Mouse (Mus musculus) gastrocnemius, adult 18-20 months (tissue): ENCODE data around the gene Dpp7. TPM values are rescaled to one million over a fixed set of nuclear protein-coding genes. Genes with fewer than 3 reads are reported as not detected.

ENCODE experiments used
- DNase-seq: peaks from one replicate; pipeline ENCODE4 v3.0.0; 2021; ENCODE audit warnings: low spot score
- total RNA-seq, 2 experiments: library from RNA; stranded (reverse); gene quantifications; 2 replicates each; pipeline ENCODE4 v1.2.3; 2021

The Dpp7 gene
- total RNA-seq, 2 experiments from 2014 or later = 15.2 to 17.9 TPM

GRCm38 (mm10) chr2:25311491-25311891, 44.7 kb downstream of the Dpp7 start:
- no peak for DNase-seq

GRCm38 (mm10) chr2:25310969-25311368, 45.2 kb downstream of the Dpp7 start:
- DNase-seq = no peak

GRCm38 (mm10) chr2:25310180-25310579, 46.0 kb downstream of the Dpp7 start:
- no peak for DNase-seq

DNA sequence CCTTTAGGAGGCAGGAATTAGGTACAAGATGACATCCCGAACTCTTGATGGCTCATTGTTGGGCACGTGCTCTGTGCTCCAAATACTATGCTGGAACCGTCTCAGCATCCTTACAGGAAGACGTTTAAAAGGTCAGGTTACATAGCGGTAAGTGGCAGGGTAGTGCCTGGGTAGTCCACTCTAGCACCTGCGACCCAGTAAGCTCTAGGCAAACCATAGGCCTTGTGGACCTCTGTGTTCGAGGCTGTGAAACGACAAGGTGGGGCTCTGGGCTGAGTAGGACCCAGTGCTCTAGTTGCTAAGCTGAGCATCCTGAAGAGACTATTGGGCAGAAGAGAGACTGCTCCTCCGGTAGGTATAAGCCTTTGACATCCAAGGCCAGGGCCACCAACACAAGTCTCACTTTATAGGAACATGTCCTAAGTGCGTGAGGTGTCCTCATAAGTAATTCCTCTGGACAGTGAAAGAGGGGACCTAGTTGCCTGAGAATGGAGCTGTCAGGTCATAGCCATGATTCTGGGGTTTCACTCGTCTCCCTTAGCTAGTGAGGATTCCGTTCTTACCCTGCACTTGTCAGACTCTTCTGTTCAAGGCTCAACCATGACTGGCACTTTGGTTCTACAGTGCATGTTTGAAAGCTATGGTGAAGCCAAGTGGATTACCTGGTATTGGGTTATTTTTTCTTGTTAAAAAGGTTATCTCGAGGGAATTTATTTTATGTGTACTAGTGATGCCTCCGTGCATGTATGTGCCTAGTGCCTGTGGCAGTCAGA, 50.4 kb downstream of the Dpp7 start:
- no peak for DNase-seq

DNA sequence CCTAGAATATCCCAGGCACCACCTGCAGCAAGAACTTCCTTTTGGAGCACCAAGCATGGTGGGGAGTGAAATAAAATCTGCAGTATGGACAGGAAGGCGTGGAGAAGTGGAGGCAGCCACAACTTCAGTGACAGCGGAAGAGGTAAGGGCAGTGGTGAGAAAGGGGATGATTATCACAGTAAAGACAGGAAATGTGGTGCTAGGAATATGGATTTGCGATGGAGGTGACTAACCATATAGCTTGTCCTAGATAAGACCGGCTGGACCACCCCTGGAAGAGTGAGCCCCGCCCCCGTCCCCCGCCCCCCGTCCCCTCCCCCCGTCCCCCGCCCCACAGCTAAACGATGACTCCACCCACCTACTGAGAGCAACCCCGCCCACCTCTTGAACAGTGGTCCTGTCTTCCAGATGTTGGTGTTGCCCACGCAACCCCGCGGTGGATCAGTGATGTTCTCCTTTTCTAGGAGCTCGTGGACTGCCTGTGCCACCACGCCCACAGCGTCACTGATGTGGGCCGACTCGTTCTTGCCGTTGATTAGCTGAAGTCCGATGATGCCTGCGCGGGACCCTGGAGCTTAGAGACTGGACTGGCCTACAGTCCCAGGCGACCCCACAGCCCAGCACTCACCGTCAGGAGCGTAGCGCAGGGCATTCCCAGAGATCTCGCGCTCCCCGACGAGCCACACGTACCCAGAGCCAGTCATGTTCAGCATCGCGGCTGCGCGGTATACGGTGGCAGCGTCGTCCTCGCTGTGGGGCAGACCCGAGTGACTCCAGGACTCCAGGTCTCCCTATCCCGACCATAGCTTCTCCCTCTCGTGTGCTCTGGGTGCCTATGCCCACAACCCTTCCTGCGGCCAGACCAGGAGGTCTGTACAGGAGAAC, 51.3 kb downstream of the Dpp7 start:
- DNase-seq = no peak

DNA sequence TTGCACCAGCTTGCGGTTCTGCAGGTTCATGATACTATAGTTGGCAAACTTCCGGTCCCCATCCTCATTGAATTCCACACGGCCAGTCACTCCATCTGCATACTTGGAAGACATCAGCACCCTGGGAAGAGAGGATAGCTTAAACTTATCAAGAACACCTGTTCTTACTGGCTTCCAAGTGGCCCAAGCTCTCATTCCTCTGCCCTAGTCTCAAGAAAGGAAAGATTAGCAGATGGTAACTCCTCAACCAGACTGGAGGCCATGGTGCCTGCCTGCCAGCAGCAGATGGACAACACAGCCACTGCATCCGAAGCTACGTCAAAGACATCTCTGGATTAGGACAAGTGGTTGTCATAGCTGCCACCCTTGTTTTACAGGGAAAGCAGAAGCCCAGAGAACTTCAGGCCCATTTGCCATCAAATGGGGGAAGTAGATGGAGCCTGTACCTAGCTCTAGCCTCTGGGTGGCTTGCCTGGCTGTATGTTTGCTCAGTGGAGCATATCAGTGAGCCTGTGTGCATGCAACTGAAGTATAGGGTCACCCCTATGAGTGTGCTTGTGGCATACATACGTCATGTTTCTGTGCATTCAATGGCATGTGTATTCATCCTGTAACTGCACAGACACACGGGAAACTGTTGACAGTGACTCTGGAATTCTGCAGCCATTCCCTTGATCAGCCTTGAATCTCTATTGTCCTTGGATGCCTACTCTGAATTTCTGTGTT, 52.1 kb downstream of the Dpp7 start:
- no peak for DNase-seq

- no peak for DNase-seq
Observed at GRCm38 (mm10) chr2:25303452-25303851, 52.7 kb downstream of the Dpp7 start.

Other genes with a start within 250 kb of the Dpp7 start
- 1 to 10 TPM; 3.4 to 8.6 TPM for gene Nrarp, start 175.6 kb downstream of the Dpp7 start, total RNA-seq
- gene Tor4a, start 159.5 kb downstream of the Dpp7 start, total RNA-seq = 1 to 10 TPM in 1 of 2 experiments, under 1 TPM in 1; 0.84 to 1.2 TPM
- gene Nelfb, start 144.9 kb downstream of the Dpp7 start, total RNA-seq = 10 to 100 TPM; 18.8 to 21.3 TPM
- not detected for gene Stpg3, start 141.7 kb downstream of the Dpp7 start, total RNA-seq
- gene Fam166a, start 137.6 kb downstream of the Dpp7 start, total RNA-seq = not detected
- 100 to 1,000 TPM; 224 to 228 TPM for gene Tubb4b, start 131.7 kb downstream of the Dpp7 start, total RNA-seq
- not detected for gene Slc34a3, start 122.0 kb downstream of the Dpp7 start, total RNA-seq
- gene Rnf224, start 119.6 kb downstream of the Dpp7 start, total RNA-seq = not detected
- gene Rnf208, start 114.1 kb downstream of the Dpp7 start, total RNA-seq = under 1 TPM; 0.50 to 0.74 TPM
- not detected for gene Cysrt1, start 113.9 kb downstream of the Dpp7 start, total RNA-seq
- 1 to 10 TPM; 1.3 to 1.4 TPM for gene AL732309.1, start 109.5 kb downstream of the Dpp7 start, total RNA-seq
- 10 to 100 TPM; 12.0 to 12.1 TPM for gene Tmem203, start 100.9 kb downstream of the Dpp7 start, total RNA-seq
- 1 to 10 TPM; 2.9 to 3.8 TPM for gene Tprn, start 93.7 kb downstream of the Dpp7 start, total RNA-seq
- gene Ssna1, start 83.9 kb downstream of the Dpp7 start, total RNA-seq = 10 to 100 TPM; 27.9 to 30.9 TPM
- gene Anapc2, start 83.9 kb downstream of the Dpp7 start, total RNA-seq = 10 to 100 TPM; 27.6 to 30.4 TPM
- gene Tmem210, start 68.2 kb downstream of the Dpp7 start, total RNA-seq = not detected
- gene Lrrc26, start 66.4 kb downstream of the Dpp7 start, total RNA-seq = not detected
- not detected for gene Grin1, start 37.2 kb downstream of the Dpp7 start, total RNA-seq
- 10 to 100 TPM; 14.0 to 15.2 TPM for gene Man1b1, start 24.0 kb downstream of the Dpp7 start, total RNA-seq
- 1 to 10 TPM; 3.8 to 5.7 TPM for gene Uap1l1, start 9.3 kb upstream of the Dpp7 start, total RNA-seq
- gene Sapcd2, start 16.0 kb upstream of the Dpp7 start, total RNA-seq = not detected
- 1 to 10 TPM; 6.2 to 8.3 TPM for gene Entpd2, start 39.5 kb upstream of the Dpp7 start, total RNA-seq
- 10 to 100 TPM; 15.8 to 19.0 TPM for gene Npdc1, start 43.0 kb upstream of the Dpp7 start, total RNA-seq
- not detected for gene Fut7, start 66.9 kb upstream of the Dpp7 start, total RNA-seq
- 10 to 100 TPM; 14.1 to 15.5 TPM for gene Abca2, start 72.3 kb upstream of the Dpp7 start, total RNA-seq
- 1 to 10 TPM in 1 of 2 experiments, under 1 TPM in 1; 0.39 to 1.0 TPM for gene Clic3, start 100.5 kb upstream of the Dpp7 start, total RNA-seq
- 10 to 100 TPM; 13.7 to 15.1 TPM for gene Paxx, start 104.7 kb upstream of the Dpp7 start, total RNA-seq
- gene Ptgds, start 113.7 kb upstream of the Dpp7 start, total RNA-seq = not detected
- not detected for gene Lcn12, start 137.6 kb upstream of the Dpp7 start, total RNA-seq
- 10 to 100 TPM; 81.5 to 84.3 TPM for gene Fbxw5, start 144.4 kb upstream of the Dpp7 start, total RNA-seq
- 1 to 10 TPM; 2.0 to 2.1 TPM for gene C8g, start 145.4 kb upstream of the Dpp7 start, total RNA-seq
- 10 to 100 TPM; 13.7 to 15.1 TPM for gene Traf2, start 190.6 kb upstream of the Dpp7 start, total RNA-seq
- 100 to 1,000 TPM; 179 to 182 TPM for gene Edf1, start 201.5 kb upstream of the Dpp7 start, total RNA-seq
- gene Mamdc4, start 218.5 kb upstream of the Dpp7 start, total RNA-seq = under 1 TPM; 0.12 to 0.34 TPM
- 10 to 100 TPM; 54.6 to 57.5 TPM for gene Phpt1, start 218.9 kb upstream of the Dpp7 start, total RNA-seq
- not detected for gene Ajm1, start 225.4 kb upstream of the Dpp7 start, total RNA-seq